Mouse (Mus musculus) gastrocnemius, postnatal 10 days (tissue): ENCODE results near the gene Gm3642. TPM values are rescaled to one million over a fixed set of nuclear protein-coding genes. Genes with fewer than 3 reads are reported as not detected.
"Not testable (repeated sequence)": the region's sequence is repeated elsewhere in the genome, so short reads cannot be mapped to it uniquely, and the experiment has no call there.

ENCODE experiments used
- DNase-seq: peaks from one replicate; pipeline ENCODE4 v3.0.0; 2021; ENCODE audit warnings: mixed read lengths
- long read RNA-seq, 2 experiments: library from polyadenylated mRNA; stranded (forward); transcript quantifications; one replicate each; pipeline ENCODE4 v2.0.0; 2021
- total RNA-seq, 2 experiments: library from RNA; stranded (reverse); gene quantifications; 2 replicates each; pipeline ENCODE4 v1.2.3; 2021

The Gm3642 gene
- total RNA-seq = under 1 TPM in 1 of 2 experiments, not detected in 1; 0.14 TPM
- long read RNA-seq, experiment 1 = 0 reads
- long read RNA-seq, experiment 2 = 0 reads

GRCm38 (mm10) chr14:6840211-6840610 is at the start of gene Gm3642:
TSS of gene Gm3642 (minus strand) at chr14:6840311.
- DNase-seq = not testable (repeated sequence)

GRCm38 (mm10) chr14:6889521-6890012 is 49.5 kb upstream of the Gm3642 start, which contains the start of gene Gm3667:
TSS of gene Gm3667 (minus strand) at chr14:6889962.
- DNase-seq = peak; percentile 2

- DNase-seq = peak; percentile 1
Measured at GRCm38 (mm10) chr14:6888811-6889210, 48.7 kb upstream of the Gm3642 start.

DNA sequence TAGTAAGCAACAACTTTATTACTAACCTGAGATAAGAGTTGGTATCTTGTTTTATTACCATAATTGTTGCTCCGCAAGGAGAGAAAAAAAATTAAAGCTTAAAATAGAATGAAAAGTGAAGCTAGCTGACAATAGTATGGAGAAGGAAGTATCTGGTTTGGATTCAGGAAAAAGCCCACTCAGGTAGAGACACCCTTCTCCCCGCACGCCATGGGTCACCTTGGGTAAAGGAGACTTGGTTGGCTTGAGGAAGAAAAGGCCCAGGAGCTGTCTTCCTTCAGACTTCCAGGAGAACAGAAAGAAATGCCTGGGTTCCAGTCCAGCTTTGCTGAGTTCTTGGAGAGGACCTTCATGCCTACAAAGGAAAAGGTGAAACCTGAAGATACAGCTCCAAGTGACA is 16.8 kb downstream of the Gm3642 start:
- DNase-seq = not testable (repeated sequence)

Other genes with a start within 250 kb of the Gm3642 start
- gene Gm3629, start 249.7 kb downstream of the Gm3642 start, total RNA-seq = 1 to 10 TPM in 1 of 2 experiments, under 1 TPM in 1; 0.56 to 1.2 TPM
- gene Gm3460, start 217.9 kb downstream of the Gm3642 start, total RNA-seq = not detected
- not detected for gene Gm10251, start 156.1 kb downstream of the Gm3642 start, total RNA-seq
- gene Gm8050, start 120.1 kb downstream of the Gm3642 start, total RNA-seq = not detected
- 1 to 10 TPM; 5.2 to 5.6 TPM for gene Gm3636, start 98.0 kb downstream of the Gm3642 start, total RNA-seq
- under 1 TPM; 0.23 to 0.41 TPM for gene Gm8362, start 65.9 kb downstream of the Gm3642 start, total RNA-seq
- gene Gm3667, start 49.7 kb upstream of the Gm3642 start, total RNA-seq = 1 to 10 TPM; 1.0 to 1.7 TPM
- gene Gm6356, start 133.5 kb upstream of the Gm3642 start, total RNA-seq = not detected
- gene Gm10406, start 187.1 kb upstream of the Gm3642 start, total RNA-seq = under 1 TPM in 1 of 2 experiments, not detected in 1; 0.31 TPM
- gene Gm3685, start 204.7 kb upstream of the Gm3642 start, total RNA-seq = not detected